Mouse (Mus musculus) megakaryocyte progenitor cell, adult 5-6 weeks (primary cell): ENCODE measurements around the gene Taar6. TPM values are rescaled to one million over a fixed set of nuclear protein-coding genes. Genes with fewer than 3 reads are reported as not detected.
A peak's percentile ranks its signal among the peaks of the same experiment; 100 is the strongest.

Experiments
- ATAC-seq: replicated peaks from 2 replicates; pipeline ENCODE4 v1.8.0; 2016; ENCODE audit warnings: mild to moderate bottlenecking, moderate TSS enrichment, inconsistent platforms; ENCODE audit not compliant: poor library complexity
- total RNA-seq, 2 experiments: library from RNA; stranded (forward) in 1 of 2; stranded (reverse) in 1 of 2; fragments of 157-497, 149-512 nt in 1 of 2; fragments of 200-1000 nt in 1 of 2; gene quantifications; 2 replicates each; pipeline versions ENCODE4 v1.2.3 to v1.2.4; 2015 to 2017

Gene Taar6
- not detected in 2 replicates for total RNA-seq (2015)
- total RNA-seq (2017): not detected in 2 replicates

DNA sequence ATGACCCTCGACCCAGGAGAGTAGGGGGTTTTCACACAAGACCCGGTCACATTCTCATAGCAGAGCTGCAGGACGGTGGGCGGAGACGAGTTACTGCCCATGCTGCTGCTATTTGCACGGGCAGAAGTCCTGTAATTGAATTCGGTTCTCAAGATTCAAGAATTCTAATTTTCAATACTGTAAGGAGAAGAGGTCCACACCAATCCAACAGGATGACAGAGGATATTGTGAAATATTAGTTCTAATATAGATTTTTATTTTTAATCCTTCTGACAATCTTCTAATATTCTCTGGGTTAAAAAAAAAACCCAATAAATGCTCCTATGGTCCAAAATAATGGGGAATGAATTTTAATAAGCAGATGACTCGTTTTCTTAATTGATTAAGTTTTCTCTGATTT lies at the start of gene Taar6:
Gene Taar6 (minus strand): TSS at position 101 of the 400 bp plus-strand sequence.
- ATAC-seq: no peak

DNA sequence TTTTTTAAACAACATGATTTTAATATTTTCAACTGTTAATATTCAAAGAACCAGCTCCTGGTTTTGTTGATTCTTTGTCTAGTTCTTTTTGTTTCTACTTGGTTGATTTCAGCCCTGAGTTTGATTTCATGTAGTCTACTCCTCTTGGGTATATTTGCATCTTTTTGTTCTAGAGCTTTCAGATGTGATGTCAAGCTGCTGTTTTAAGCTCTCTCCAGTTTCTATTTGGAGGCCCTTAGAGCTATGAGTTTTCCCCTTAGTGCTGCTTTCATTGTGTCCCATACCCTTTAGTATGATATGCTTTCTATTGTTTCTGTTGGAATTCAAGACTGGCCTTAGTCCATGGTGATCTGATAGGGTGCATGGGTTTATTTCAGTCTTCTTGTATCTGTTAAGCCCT lies 45.9 kb upstream of the Taar6 start:
- ATAC-seq: no peak

DNA sequence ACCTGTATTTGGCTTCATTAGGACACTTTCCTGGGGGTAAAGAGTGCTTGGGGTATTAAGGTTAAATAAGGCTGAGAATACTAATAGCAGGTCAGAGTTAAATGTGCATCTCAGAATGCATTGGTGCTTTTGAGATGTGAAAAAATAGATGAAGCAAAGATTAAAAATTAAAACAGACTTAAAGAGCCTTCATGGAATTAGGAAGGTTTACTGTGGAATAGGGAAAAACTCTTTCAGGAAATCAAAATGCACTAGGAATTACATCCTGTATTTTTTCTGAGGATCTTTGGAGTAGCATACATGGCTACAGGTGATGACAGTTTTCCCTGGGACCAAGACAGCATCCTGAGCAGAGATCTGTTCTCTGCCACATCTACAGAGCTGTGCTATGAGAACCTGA lies 41.5 kb upstream of the Taar6 start, which contains the start of gene Taar7d:
Gene Taar7d (plus strand): TSS at position 301 of the 400 bp plus-strand sequence.
- ATAC-seq: no peak

DNA sequence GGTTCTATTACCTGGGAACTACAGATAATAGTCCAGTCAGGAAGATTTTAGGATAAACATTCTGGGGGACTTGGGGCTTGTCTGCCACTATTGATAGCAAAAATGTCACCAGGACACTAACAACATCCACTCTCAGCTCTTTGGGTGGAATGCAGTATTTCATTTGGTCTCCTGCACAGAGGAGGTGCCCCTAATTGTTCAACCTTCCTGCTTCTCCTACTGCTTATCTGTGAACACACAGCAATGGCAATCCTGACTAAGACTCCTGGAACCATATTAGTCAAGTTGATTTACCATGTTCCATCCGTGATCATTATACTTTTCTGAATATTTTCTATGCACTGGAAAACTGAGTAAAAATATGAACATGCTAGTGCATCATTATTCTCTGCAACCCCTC lies 22.7 kb upstream of the Taar6 start:
- ATAC-seq: no peak; the same call in 1 of the 2 replicates

DNA sequence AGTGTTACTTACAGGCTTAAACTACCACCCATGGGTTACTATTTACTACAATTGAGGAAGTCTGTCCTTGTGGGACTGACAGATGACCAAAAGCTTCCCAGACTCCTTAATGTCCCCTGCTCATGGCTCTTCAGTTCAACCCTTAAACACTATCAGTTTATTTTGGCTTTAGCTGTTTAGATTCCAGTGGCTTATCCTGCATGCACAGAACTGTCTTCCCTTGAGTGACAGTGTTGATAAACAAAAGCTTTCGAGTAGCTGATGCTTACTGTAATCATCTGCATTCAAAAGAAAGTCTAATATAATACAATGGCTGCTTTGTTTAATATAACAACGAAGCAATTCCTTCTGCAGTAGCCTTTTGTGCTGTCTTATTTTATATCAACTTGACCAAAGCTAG lies 21.6 kb upstream of the Taar6 start:
- ATAC-seq: peak; percentile 90

DNA sequence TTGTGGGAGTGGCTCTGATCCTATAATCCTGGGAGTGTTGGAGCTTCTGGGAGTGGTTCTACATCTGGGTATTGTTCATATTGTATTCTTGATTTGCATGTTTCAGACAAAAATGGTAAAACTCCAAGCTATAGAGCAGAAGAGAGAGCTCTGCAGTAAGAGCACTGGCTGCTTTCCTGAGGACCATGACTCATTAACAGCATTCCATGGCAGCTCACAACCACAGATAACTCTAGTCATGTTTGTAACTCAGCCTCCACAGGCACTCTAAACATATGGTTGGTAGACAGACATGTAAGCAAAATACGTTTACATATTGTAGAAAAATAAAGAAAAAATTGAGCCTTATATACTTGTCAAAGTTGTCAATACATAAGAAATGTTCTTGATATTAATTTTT lies 21.0 kb upstream of the Taar6 start:
- no peak for ATAC-seq

DNA sequence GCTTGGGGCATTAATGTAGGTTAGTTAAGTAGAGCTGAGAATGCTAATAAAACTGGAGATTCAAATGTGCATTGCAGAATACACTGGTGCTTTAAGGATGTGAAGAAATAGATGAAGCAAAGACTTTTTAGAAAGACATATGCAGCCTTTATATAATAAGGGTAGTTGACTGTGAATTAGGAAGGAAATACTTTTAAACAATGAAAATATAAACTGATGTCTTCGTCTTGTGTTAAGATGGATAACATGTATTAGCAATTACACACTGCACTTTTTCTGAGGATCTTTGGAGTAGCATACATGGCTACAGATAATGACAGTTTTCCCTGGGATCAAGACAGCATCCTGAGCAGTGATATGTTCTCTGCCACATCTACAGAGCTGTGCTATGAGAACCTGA lies 14.2 kb upstream of the Taar6 start, which contains the start of gene Taar7b:
Gene Taar7b (plus strand): TSS at position 301 of the 400 bp plus-strand sequence.
- ATAC-seq: no peak

DNA sequence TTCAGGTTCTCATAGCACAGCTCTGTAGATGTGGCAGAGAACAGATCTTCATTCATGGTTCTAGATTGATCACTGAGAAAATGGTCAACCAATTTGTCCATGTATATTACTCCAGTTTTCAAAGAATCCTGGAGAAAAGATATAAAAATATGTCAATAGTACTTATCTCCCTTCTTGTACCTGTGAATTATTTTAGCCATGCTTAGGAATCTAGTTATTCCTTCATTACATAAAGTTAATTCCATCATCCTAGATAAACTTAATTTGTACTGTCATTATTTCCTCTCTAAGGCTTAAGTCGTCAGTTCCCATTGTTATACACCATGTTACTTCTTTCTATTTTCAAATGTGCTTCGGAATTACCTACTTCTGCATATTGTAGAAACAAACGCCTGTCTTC lies 7.9 kb upstream of the Taar6 start, which contains the start of gene Taar7a:
Gene Taar7a (minus strand): TSS at position 101 of the 400 bp plus-strand sequence.
- ATAC-seq: no peak

DNA sequence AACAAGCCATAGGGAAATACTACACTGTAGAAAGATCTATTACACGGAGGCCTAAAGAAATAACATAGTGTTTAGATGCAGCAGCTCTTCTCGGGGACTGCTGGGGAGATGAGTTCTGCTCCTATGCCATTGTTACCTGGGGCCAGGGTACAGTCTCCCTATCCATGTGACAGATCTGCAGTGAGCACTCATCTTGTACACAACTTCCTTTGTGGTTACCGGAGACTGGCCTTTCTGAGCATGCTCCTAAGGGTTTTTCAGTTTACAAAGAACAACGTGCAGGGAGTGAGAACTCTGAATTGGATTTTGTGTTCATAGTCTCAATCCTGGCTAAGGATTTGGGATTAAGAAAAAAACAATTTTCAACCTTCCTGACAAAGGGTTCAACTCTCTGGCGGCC lies 973 bp upstream of the Taar6 start:
- ATAC-seq: peak; percentile 61

DNA sequence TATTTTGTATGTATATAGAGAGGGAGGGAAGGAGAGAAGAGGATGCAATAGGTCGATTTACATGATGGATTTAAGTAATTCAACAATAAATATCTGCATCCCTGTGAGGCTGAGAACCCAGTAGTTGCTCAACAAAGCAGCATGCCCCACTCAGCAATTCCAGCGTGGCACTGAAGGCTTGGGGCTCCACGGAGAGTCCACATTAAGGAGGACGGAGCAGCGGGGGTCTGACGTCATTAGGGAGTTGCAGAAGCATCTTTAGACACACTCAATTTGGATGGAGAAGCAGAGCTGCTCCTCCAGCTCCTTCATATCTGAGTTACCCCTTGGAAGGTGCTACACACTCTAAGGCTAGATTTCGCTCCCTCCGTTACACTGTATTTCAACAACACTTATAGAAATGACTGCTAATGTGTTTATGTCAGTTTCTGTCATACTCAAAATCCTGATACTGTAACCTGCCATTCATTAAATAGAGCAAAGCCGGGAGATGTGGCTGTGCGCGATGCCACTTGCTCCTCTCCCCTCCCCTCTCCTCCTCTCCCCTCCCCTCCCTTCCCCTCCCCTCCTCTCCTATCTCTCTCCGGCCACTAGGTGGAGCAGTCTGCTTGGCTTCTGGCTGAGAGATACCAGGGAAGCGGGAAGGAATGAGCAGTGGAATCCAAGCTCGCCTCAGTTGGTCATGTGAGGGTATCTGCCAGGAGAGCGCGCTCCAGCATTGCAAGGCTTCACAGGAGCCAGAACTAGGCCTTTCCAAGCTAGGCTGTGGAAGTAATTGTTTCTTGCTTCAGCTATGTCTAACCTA lies 6.3 kb downstream of the Taar6 start:
- ATAC-seq: peak; percentile 100

DNA sequence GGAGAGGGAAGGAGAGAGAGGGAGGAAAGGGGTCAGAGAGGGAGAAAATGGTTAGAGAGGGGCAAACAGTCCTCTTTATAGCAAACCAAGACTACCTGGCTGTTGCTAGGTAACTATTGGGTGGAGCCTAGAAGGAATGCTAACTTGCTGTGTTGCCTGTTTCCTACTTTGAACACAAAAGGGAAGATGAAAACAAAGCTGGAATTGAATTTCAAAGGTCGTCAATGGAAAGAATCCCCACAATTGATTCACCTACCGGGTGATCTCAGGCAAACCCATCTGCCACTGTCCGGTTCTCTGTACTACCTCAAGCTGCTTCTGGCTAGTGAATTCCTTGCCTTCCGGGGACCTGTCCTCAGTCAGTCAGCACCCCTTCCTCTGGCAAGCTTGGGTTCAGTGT lies 7.5 kb downstream of the Taar6 start:
- ATAC-seq: no peak

DNA sequence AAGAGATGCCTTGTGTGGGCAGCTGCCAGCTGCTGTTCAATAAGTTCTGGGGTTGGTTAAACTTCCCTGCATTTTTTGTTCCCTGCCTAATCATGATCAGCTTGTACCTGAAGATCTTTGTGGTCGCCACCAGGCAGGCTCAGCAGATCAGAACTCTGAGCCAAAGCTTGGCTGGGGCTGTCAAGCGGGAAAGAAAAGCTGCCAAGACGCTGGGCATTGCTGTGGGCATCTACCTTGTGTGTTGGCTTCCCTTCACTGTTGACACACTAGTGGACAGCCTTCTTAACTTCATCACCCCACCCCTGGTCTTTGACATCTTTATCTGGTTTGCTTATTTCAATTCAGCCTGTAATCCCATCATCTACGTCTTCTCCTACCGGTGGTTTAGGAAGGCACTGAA lies 14.2 kb downstream of the Taar6 start:
- no peak for ATAC-seq

DNA sequence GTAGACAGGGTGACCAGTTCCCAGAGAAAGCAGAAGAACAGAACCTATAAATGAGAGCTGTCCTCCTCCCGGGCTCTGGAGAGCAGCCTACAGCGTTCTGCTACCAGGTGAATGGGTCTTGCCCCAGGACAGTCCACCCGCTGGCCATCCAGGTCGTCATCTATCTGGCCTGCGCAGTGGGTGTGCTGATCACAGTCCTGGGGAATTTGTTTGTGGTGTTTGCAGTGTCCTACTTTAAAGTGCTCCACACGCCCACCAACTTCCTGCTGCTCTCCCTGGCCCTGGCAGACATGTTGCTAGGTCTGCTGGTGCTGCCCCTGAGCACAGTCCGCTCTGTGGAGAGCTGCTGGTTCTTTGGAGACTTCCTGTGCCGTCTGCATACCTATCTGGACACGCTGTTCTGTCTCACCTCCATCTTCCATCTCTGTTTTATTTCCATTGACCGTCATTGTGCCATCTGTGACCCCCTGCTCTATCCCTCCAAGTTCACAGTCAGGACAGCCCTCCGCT lies 14.7 kb downstream of the Taar6 start, which contains the start of gene Taar5:
Gene Taar5 (plus strand): TSS at position 51 of the 510 bp plus-strand sequence.
- ATAC-seq: no peak

DNA sequence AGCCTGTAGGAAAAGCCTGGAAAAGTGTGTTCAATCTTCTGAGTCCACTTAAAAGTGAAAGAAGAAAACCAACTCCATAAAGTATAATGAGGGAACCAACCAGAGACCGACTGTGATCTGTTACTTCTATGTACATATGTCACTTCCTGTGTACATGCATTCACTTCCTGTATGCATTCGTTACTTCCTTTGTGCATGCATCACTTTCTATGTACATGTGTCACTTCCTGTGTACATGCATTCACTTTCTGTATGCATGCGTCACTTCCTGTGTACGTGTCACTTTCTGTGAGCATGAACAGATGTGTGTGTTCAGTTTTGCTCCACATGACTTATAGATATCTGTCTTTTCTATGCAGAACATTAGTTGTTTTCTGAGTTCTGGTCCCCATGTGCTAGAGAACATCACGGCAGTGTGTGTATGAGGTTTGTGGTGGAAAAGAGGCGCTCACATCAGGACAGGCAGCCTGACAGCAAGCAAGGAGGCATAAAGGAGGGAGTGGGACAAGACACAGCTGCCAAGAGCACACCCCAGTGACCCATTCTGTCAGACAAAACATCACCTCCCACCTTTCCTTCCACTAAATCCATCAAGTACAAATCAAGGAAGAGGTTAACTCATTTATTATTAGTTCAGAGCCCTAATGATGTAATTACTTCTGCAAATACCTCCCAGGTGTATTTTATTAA lies 20.4 kb downstream of the Taar6 start:
- ATAC-seq: peak; percentile 58

DNA sequence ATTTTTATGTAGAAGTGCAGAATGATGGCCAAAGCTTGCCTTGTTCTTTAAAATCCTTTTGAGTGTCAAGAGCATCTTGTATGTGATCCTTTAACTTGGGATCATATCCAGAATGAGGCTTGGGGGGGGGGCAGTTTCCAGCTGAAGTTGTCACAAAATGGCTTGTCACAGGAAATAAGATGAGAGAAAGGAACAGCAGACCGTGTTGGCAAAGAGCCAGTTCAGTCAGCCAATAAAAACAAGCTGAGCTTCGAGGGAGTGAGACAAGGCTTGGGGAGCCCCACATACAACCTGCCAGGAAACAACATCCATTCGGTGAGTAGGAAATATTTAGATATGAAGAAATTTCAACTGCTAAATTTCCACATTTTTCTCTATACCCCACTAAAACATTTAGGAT lies 22.0 kb downstream of the Taar6 start:
- ATAC-seq: no peak

DNA sequence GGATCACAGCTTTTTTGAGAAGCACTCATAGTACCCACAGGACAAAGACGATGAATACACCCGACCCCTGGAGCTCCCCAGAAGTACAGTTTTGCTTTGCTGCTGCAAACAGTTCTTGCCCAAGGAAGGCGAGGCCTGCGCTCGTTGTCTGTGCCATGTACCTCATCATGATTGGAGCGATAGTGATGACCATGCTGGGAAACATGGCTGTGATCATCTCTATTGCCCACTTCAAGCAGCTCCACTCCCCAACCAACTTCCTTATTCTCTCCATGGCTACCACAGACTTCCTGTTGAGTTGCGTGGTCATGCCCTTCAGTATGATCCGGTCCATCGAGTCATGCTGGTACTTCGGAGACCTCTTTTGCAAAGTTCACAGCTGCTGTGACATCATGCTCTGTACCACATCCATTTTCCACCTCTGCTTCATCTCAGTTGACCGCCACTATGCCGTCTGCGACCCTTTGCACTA lies 25.0 kb downstream of the Taar6 start, which contains the start of gene Taar4:
Gene Taar4 (plus strand): TSS at position 51 of the 472 bp plus-strand sequence.
- ATAC-seq: peak; percentile 87

DNA sequence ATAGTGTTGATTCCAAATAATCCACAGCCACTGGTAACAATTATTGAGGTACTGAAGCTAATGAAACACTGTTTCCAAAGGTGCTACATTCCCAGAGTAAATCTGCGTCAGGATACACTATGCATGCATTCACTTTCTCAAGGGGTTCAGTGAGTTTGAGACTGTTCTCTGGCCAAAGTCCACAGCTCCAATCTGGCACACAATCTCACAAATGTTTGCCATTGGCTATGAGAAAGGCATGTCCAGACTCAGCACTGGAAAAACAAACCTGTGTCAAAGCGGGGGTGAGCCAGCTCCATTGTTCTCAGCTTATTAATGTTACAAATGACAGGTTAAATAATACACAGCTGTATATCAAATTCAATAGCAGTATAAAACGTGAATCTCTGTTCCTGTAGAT lies 26.4 kb downstream of the Taar6 start:
- no peak for ATAC-seq

DNA sequence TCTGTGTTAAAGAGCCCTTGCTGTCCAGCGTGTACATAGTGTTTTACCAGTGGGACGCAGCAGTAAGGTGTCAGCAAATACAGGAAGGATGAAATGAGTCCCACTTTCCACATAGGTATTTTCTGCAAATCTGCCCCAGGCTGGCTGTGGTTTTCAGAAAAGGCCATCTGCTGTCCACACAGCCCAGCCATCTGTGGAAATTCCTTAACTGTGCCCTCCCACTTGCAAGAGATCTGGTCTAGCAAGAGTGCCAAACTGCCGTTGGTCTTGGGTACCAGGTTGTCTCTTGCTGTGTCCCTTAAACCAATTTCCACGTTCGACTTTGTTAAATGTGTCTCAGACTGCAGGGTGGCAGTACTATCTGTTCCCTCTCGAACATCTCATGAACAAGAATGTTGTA lies 33.7 kb downstream of the Taar6 start:
- ATAC-seq: no peak

DNA sequence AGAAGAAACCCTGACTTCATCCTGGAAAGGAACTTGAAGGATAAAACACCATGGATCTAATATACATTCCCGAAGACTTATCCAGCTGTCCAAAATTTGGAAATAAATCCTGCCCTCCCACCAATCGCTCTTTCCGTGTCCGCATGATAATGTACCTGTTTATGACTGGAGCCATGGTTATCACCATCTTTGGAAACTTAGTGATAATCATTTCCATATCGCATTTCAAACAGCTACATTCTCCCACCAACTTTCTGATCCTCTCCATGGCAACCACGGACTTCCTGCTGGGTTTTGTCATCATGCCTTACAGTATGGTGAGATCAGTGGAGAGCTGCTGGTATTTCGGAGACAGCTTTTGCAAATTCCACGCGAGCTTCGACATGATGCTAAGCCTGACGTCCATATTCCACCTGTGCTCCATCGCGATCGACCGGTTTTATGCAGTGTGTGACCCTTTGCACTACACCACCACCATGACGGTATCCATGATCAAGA lies 35.9 kb downstream of the Taar6 start, which contains the start of gene Taar3:
Gene Taar3 (plus strand): TSS at position 51 of the 498 bp plus-strand sequence.
- no peak for ATAC-seq

DNA sequence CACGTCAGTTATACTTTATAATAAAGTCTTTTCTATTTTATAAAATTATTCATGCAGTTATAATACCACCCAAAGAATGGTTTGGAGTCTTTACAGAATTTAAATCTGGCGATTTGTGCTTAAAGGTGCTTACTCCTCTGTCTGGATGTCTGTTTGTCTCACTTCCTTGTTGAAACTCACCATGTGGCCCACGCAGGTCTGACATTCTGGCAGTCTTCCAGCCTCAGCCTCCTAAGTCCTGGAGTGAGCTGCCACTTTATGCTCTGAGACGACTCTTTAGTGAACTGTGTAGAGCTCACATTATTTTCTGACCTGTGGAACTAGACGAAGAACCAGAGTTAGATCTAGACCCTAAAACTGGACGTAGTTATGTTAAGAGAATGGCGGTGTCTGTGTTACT lies 37.4 kb downstream of the Taar6 start:
- ATAC-seq: 0 out of 2 replicates have a peak, but pooled peaks have one; percentile 44

DNA sequence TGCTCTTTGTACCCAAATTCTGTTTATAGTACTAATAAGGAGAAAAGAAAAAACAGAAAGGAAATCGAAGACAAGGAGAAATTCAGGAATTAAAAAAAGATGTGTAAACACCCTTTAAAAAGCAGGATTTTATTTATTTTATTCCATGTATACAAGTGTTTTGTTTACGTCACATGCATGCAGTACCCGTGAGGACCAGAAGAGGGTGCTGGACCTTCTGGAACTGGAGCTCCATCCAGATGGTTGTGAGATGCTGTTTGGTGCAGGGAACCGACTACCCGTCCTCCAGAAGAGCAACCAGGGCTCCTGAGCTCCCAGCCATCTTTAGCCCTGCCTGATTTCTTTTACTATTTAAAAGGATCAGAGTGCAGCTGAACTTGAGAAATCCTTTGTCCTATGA lies 43.0 kb downstream of the Taar6 start:
- ATAC-seq: peak; percentile 72
